Mouse (Mus musculus) retina, postnatal 1 day (tissue): ENCODE measurements around the gene Mtr.

Source experiments
- DNase-seq: peaks from one replicate; pipeline ENCODE4 v3.0.0-alpha.2; 2012

The Mtr gene

DNA sequence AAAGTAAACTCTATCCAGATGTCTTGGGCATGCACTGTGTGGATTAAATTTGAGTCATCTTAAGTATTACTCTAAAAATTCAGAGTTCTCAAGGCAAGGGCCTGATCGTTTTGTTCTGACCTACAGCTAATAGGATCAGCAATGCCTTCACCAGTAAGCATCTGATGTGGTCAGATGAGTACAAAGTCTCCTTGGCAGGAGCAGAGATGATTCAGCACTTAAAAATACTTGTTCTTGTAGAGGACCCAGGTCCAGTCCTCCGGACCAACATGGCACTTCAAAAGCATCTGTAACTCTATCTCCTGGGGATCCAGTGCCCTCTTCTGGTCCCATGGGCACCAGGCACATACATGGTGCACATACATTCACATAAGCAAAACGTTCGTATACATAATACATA is 25.8 kb downstream of the Mtr start:
- DNase-seq: no peak

- DNase-seq: no peak
These were observed 29.7 kb downstream of the Mtr start for GRCm38 (mm10) chr13:12228248-12228647.

- no peak for DNase-seq
These were observed 30.3 kb downstream of the Mtr start for GRCm38 (mm10) chr13:12227606-12228005.

GRCm38 (mm10) chr13:12218603-12219002 is 39.3 kb downstream of the Mtr start:
- no peak for DNase-seq

- DNase-seq: no peak
These were observed 43.0 kb downstream of the Mtr start for GRCm38 (mm10) chr13:12214922-12215321.

DNA sequence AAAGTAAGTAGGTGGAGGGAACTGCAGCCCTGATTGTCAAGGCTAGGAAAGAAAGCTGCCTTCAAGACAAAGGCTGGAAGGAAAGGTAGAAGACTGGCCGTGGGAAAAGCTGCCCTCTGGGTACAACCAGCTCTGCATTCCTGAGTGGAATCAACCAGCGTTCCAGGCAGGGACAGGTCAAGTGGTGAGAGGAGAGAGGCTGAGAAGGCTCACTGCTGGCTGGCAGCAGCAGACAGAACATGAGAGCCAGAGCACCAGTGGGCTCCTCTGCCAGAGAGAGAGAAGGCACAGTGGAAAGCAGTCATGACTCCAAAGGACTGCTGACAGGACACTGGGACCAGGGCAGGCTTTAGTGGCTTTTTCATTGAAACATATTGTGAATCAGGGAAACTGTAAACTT is 46.9 kb downstream of the Mtr start:
- DNase-seq: no peak

DNA sequence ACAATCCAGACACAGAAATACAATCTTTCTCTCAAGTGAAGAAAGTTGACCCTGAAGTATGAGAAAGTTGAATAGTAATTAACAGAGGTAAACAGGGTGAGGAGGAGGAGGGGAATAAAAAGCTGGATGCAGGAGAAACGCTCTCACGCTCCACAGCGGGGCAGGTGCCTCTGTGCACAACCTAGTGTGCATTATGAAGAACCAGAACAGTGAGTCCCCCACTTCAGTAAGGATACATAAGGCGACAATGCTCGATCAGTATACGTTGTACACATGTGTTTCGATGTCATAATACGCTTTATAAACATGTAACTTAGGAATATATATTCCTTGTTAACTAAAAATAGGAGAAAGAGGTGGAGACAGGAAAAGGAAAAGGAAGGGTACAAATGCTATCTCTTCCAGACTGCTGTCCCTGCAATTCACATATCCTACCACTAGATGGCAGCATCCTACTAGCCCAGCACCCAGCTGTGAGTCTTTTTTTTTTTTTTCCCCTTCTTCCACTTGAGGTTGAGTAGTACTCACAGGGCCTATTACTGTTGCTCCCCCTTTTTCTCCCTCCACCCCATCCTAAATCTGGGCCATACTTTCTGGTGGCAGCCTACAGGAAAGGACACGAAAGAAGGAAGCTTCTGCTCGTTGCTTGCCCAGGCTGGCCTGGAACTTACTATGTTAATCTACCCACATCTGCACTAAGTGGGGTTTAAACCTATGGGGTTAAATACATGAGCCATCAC is 47.7 kb downstream of the Mtr start:
- peak; percentile 71 for DNase-seq

DNA sequence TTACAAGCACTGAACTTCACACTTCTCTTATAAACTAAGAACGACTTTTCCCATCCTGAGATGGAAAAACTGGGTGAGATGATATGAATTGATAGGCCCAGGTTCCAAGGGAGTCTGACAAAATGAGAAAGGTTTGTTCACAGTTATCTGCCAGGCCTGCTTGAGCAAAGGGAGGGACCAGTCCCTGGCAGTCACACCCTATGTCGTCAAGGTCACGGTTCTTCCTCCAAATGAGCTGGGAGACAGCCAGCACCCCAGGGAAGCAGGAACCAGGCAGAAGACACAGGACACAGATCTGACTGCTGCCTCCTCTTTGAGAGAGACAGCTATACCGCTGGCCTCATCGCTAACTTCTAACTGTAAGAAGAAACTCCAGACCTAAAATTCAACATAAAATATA is 57.5 kb downstream of the Mtr start:
- DNase-seq: no peak

GRCm38 (mm10) chr13:12198486-12198885 is 59.4 kb downstream of the Mtr start:
- no peak for DNase-seq

- DNase-seq: no peak
These were observed 61.1 kb downstream of the Mtr start for GRCm38 (mm10) chr13:12196861-12197260.

GRCm38 (mm10) chr13:12196012-12196411 is 61.9 kb downstream of the Mtr start:
- no peak for DNase-seq

- no peak for DNase-seq
These were observed 62.8 kb downstream of the Mtr start for GRCm38 (mm10) chr13:12194942-12195662.

DNA sequence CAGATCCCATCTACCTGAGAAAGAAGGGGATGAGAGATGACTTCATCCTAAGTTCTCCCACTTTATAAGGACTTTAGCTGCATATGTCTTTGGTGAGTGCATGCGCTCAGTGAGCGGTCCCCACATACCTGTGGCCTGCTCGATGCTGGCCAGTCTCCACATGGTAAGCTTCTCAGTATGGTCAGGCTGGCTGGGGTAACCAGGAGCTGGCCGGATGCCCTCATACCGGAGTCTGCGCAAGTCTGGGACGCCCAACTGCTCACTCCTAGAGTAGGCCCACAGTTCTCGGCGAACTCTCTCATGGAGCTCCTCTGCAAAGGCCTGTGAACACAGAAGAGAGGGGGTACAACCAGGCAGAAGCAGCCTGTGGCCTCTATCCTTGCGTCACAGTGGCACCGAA is 68.7 kb downstream of the Mtr start:
- no peak for DNase-seq

- DNase-seq: no peak
These were observed 69.1 kb downstream of the Mtr start for GRCm38 (mm10) chr13:12188804-12189203.

GRCm38 (mm10) chr13:12179481-12179880 is 78.4 kb downstream of the Mtr start:
- DNase-seq: no peak

DNA sequence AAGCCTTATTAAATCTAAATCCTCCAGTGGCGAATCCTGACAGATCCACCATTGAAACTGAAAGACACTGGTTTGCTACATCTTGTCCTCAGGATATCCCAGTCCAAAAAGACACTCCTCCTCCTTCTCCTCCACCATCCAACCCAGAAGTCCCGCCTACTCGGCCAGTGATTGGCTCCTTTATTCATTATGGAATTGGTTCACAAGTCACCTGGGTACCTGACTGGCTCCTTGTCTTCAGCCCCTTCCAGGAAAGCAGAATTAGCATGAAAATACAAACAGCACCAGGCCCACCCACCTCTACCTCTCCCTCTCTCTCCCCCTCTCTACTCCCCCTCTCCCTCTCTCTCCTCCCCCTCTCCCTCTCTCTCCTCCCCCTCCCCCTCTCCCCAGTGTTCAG is 81.2 kb downstream of the Mtr start:
- no peak for DNase-seq

- no peak for DNase-seq
These were observed 81.8 kb downstream of the Mtr start for GRCm38 (mm10) chr13:12175988-12176736.

- no peak for DNase-seq
These were observed 90.6 kb downstream of the Mtr start for GRCm38 (mm10) chr13:12167276-12167675.

GRCm38 (mm10) chr13:12166386-12166785 is 91.5 kb downstream of the Mtr start:
- DNase-seq: peak; percentile 16

- DNase-seq: no peak
These were observed 92.4 kb downstream of the Mtr start for GRCm38 (mm10) chr13:12165461-12166058.

- no peak for DNase-seq
These were observed 95.5 kb downstream of the Mtr start for GRCm38 (mm10) chr13:12162457-12162856.

- no peak for DNase-seq
These were observed 97.8 kb downstream of the Mtr start for GRCm38 (mm10) chr13:12160121-12160475.
